Mouse (Mus musculus): ENCODE measurements at regions not wholly inside any gene's neighbourhood (a gene's known extent, or its start where the extent isn't known, plus 50 kb on each side); places are given as distances from the start of the nearest gene placed in this dataset.

GRCm38 (mm10) chr13:71653212-71653938, 310.1 kb downstream of the Irx1 start:
- H3K4me3 ChIP-seq (ENCODE audit: insufficient read depth, low read depth, low read length): no peak overlapping the region
- no peaks in the 10 kb centered on the region for H3K4me1 ChIP-seq (ENCODE audit: control insufficient read depth, insufficient read depth, low read length)
- no peak overlapping the region for H3K27ac ChIP-seq (ENCODE audit: insufficient read depth, low read depth, low read length)
- WGBS: 32% methylated on average over 8 of the region's 8 CpGs
- TF ChIP-seq CTCF (conservative IDR thresholded peaks at IDR 0.05; ENCODE audit: insufficient read depth, insufficient read length, low read depth, low read length) (no peak), POLR2A (IDR thresholded peaks at IDR 0.05; ENCODE audit: low read depth, low read length) (no peak)
- no peak for DNase-seq
- no peaks in the 10 kb centered on the region; the same call in 1 of the 2 replicates for H3K27me3 ChIP-seq (replicated peaks; ENCODE audit: control insufficient read depth, insufficient read depth, low read length)
- H3K36me3 ChIP-seq (ENCODE audit: control insufficient read depth, insufficient read depth, low read length): no peaks in the 10 kb centered on the region

- H3K27ac ChIP-seq (ENCODE audit: insufficient read depth, low read depth, low read length): no peak overlapping the region
- peak; percentile 5 for DNase-seq
- WGBS: 24% methylated on average over 2 of the region's 2 CpGs
- H3K36me3 ChIP-seq (ENCODE audit: control insufficient read depth, insufficient read depth, low read length): no peaks in the 10 kb centered on the region
- no peaks in the 10 kb centered on the region for H3K4me1 ChIP-seq (ENCODE audit: control insufficient read depth, insufficient read depth, low read length)
- H3K4me3 ChIP-seq (ENCODE audit: insufficient read depth, low read depth, low read length): no peak overlapping the region
- no peak for TF ChIP-seq POLR2A (IDR thresholded peaks at IDR 0.05; ENCODE audit: low read depth, low read length)
- no peak for TF ChIP-seq CTCF (conservative IDR thresholded peaks at IDR 0.05; ENCODE audit: insufficient read depth, insufficient read length, low read depth, low read length)
- no peaks in the 10 kb centered on the region for H3K27me3 ChIP-seq (replicated peaks; ENCODE audit: control insufficient read depth, insufficient read depth, low read length)
These were observed 313.6 kb downstream of the Irx1 start for GRCm38 (mm10) chr13:71649876-71650275.

DNA sequence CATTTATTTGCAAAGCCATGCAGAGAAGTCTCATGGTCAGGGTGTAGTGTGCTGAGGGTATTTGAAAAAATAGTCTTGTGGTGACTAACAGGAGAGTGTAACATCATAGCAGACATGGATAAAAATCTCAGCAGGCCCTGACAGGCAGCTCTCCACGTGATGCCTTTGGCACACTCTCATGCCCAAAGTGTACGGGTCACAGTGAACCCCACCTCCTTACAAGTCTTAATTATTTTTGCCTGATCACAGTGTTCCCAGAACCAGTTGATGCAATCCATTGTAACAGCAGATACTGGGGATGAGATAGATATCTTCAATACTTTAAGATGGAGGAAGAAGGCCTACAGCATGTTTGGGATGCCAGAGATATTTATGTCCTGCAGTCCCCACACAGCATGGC, 314.5 kb downstream of the Irx1 start:
- TF ChIP-seq POLR2A (IDR thresholded peaks at IDR 0.05; ENCODE audit: low read depth, low read length): no peak
- TF ChIP-seq CTCF (conservative IDR thresholded peaks at IDR 0.05; ENCODE audit: insufficient read depth, insufficient read length, low read depth, low read length): no peak
- no peaks in the 10 kb centered on the region for H3K36me3 ChIP-seq (ENCODE audit: control insufficient read depth, insufficient read depth, low read length)
- H3K4me3 ChIP-seq (ENCODE audit: insufficient read depth, low read depth, low read length): no peak overlapping the region
- no peaks in the 10 kb centered on the region for H3K27me3 ChIP-seq (replicated peaks; ENCODE audit: control insufficient read depth, insufficient read depth, low read length)
- no peak for DNase-seq
- WGBS: 77% methylated on average over 2 of the region's 2 CpGs
- no peaks in the 10 kb centered on the region for H3K4me1 ChIP-seq (ENCODE audit: control insufficient read depth, insufficient read depth, low read length)
- no peak overlapping the region for H3K27ac ChIP-seq (ENCODE audit: insufficient read depth, low read depth, low read length)

- Histone ChIP-seq H3K27ac (ENCODE audit: insufficient read depth, low read depth, low read length) (no peak overlapping the region), H3K36me3 (ENCODE audit: control insufficient read depth, insufficient read depth, low read length) (no peaks in the 10 kb centered on the region), H3K27me3 (replicated peaks; ENCODE audit: control insufficient read depth, insufficient read depth, low read length) (no peaks in the 10 kb centered on the region), H3K4me3 (ENCODE audit: insufficient read depth, low read depth, low read length) (no peak overlapping the region), H3K4me1 (ENCODE audit: control insufficient read depth, insufficient read depth, low read length) (no peaks in the 10 kb centered on the region)
- WGBS: 68% methylated on average over 2 of the region's 2 CpGs
- TF ChIP-seq CTCF (conservative IDR thresholded peaks at IDR 0.05; ENCODE audit: insufficient read depth, insufficient read length, low read depth, low read length): no peak
- TF ChIP-seq POLR2A (IDR thresholded peaks at IDR 0.05; ENCODE audit: low read depth, low read length): no peak
- no peak for DNase-seq
These were observed 332.1 kb downstream of the Irx1 start for GRCm38 (mm10) chr13:71631447-71631846.

DNA sequence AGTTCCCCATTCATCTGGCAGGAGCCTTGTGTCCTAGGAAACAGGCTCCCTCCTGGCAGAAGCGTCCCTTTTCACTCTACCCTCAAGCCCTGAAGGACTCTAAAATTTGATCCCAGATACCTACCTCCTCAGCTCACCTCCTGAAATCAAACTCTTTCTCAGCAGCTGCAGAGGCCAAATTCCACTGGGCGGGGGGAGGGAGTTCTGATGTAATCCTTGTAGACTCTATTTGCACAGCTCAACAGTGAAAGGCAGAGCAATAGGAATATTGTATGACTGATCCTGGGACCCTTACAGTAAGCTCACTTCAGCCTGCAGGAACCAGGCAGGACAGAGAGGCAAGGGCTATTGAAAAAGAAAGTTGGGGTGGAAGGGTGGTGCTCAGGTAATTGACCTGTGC, 346.3 kb downstream of the Irx1 start:
- Histone ChIP-seq H3K27me3 (replicated peaks; ENCODE audit: control insufficient read depth, insufficient read depth, low read length) (no peaks in the 10 kb centered on the region), H3K36me3 (ENCODE audit: control insufficient read depth, insufficient read depth, low read length) (no peaks in the 10 kb centered on the region), H3K4me1 (ENCODE audit: control insufficient read depth, insufficient read depth, low read length) (no peaks in the 10 kb centered on the region), H3K27ac (ENCODE audit: insufficient read depth, low read depth, low read length) (no peak overlapping the region), H3K4me3 (ENCODE audit: insufficient read depth, low read depth, low read length) (no peak overlapping the region)
- TF ChIP-seq POLR2A (IDR thresholded peaks at IDR 0.05; ENCODE audit: low read depth, low read length) (no peak), CTCF (conservative IDR thresholded peaks at IDR 0.05; ENCODE audit: insufficient read depth, insufficient read length, low read depth, low read length) (no peak)
- DNase-seq: no peak
- WGBS: 27% methylated on average over 2 of the region's 2 CpGs

GRCm38 (mm10) chr13:71612393-71613179, 350.9 kb downstream of the Irx1 start:
- Histone ChIP-seq H3K27me3 (replicated peaks; ENCODE audit: control insufficient read depth, insufficient read depth, low read length) (no peaks in the 10 kb centered on the region), H3K4me1 (ENCODE audit: control insufficient read depth, insufficient read depth, low read length) (no peaks in the 10 kb centered on the region), H3K36me3 (ENCODE audit: control insufficient read depth, insufficient read depth, low read length) (no peaks in the 10 kb centered on the region), H3K27ac (ENCODE audit: insufficient read depth, low read depth, low read length) (no peak overlapping the region), H3K4me3 (ENCODE audit: insufficient read depth, low read depth, low read length) (no peak overlapping the region)
- 78% methylated on average over 7 of the region's 7 CpGs for WGBS
- DNase-seq: no peak
- no peak for TF ChIP-seq POLR2A (IDR thresholded peaks at IDR 0.05; ENCODE audit: low read depth, low read length)
- no peak for TF ChIP-seq CTCF (conservative IDR thresholded peaks at IDR 0.05; ENCODE audit: insufficient read depth, insufficient read length, low read depth, low read length)

- Histone ChIP-seq H3K27ac (ENCODE audit: insufficient read depth, low read depth, low read length) (no peak overlapping the region), H3K4me1 (ENCODE audit: control insufficient read depth, insufficient read depth, low read length) (no peaks in the 10 kb centered on the region; the same call in 1 of the 2 replicates), H3K36me3 (ENCODE audit: control insufficient read depth, insufficient read depth, low read length) (no peaks in the 10 kb centered on the region), H3K27me3 (replicated peaks; ENCODE audit: control insufficient read depth, insufficient read depth, low read length) (no peaks in the 10 kb centered on the region), H3K4me3 (ENCODE audit: insufficient read depth, low read depth, low read length) (no peak overlapping the region)
- WGBS: 28% methylated on average over 4 of the region's 4 CpGs
- no peak for TF ChIP-seq CTCF (conservative IDR thresholded peaks at IDR 0.05; ENCODE audit: insufficient read depth, insufficient read length, low read depth, low read length)
- no peak for TF ChIP-seq POLR2A (IDR thresholded peaks at IDR 0.05; ENCODE audit: low read depth, low read length)
- DNase-seq: peak; percentile 65
These were observed 381.0 kb downstream of the Irx1 start for GRCm38 (mm10) chr13:71582486-71582885.
